Mouse (Mus musculus): Measurements from ENCODE around the gene Dab2ip. TPM values are rescaled to one million over a fixed set of nuclear protein-coding genes. Genes with fewer than 3 reads are reported as not detected.

The Dab2ip gene
- polyA plus RNA-seq, 1 experiment from 2014 or later: 9.1 TPM

DNA sequence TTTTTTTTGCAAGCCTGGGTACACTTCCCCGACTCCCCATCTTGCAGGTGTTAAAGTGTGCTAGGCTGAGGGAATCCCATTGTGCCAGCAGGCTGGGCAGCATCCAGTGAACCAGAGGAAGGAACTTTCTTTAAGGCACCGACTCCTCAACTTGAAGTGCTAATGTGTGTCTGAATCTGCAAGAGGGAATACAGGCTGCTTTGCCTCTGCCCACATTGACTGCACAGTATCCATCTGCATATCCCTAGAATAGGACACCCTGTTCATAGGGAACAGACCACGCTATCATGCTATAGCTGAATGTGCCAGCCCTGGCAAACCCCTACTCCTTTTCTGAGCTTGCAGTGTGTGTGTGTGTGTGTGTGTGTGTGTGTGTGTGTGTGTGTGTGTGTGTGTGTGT, 115.1 kb downstream of the Dab2ip start:
- no peak for ATAC-seq
- peaks cover 23% of the 10 kb centered on the region for H3K4me1 ChIP-seq (ENCODE audit: insufficient read depth)

DNA sequence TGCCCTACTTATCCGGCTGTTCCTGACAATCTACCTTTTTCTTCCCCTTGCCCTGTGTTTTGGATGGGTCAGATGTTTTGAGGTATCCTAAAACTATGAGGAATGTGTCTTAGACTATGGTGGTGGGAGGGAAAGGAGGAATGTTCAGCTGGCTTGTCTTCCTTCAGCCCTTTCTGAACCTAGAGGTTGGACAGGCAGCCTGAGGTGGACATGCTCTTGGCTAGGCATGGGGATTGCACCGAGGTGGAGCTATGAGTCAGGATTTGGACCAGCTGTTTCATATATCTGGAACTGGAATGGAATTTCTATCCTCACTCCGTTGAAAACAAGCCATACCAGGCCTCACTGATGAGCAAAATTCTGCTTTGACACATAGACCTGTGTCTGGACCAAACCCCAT, 115.9 kb downstream of the Dab2ip start:
- ATAC-seq (no peak), DNase-seq (no peak)
- no peaks in the 10 kb centered on the region for H3K36me3 ChIP-seq (replicated peaks; ENCODE audit: insufficient read depth, low read length)
- no peak overlapping the region for H3K9ac ChIP-seq (replicated peaks)
- H3K4me3 ChIP-seq (ENCODE audit: low read depth, low read length): no peak overlapping the region
- no peaks in the 10 kb centered on the region for H3K27me3 ChIP-seq (ENCODE audit: insufficient read depth, low read length)
- no peak overlapping the region for H3K27ac ChIP-seq (ENCODE audit: low read depth)
- 70% methylated on average over 3 of the region's 3 CpGs for WGBS (ENCODE audit: insufficient replicate concordance)
- TF ChIP-seq CTCF (IDR thresholded peaks at IDR 0.05; ENCODE audit: low read depth) (no peak), EP300 (IDR thresholded peaks at IDR 0.05; ENCODE audit: low read depth) (no peak)
- H3K9me3 ChIP-seq (ENCODE audit: low read length): no peaks in the 10 kb centered on the region
- H3K4me2 ChIP-seq (ENCODE audit: low read depth, low read length): no peak overlapping the region
- H3K4me1 ChIP-seq (ENCODE audit: insufficient read depth): peaks cover 31% of the 10 kb centered on the region

More for the DNA sequence above, 115.1 kb downstream of the Dab2ip start:
- H3K36me3 ChIP-seq (replicated peaks; ENCODE audit: insufficient read depth, low read length): no peaks in the 10 kb centered on the region
- TF ChIP-seq CTCF (IDR thresholded peaks at IDR 0.05; ENCODE audit: low read depth) (no peak), EP300 (IDR thresholded peaks at IDR 0.05; ENCODE audit: low read depth) (no peak)
- no peak overlapping the region for H3K27ac ChIP-seq (ENCODE audit: low read depth)
- H3K9ac ChIP-seq (replicated peaks): no peak overlapping the region
- no peaks in the 10 kb centered on the region for H3K27me3 ChIP-seq (ENCODE audit: insufficient read depth, low read length)
- WGBS (ENCODE audit: insufficient replicate concordance): 69% methylated on average over 3 of the region's 3 CpGs
- H3K9me3 ChIP-seq (ENCODE audit: low read length): no peaks in the 10 kb centered on the region
- no peak for DNase-seq
- no peak overlapping the region for H3K4me3 ChIP-seq (ENCODE audit: low read depth, low read length)
- H3K4me2 ChIP-seq (ENCODE audit: low read depth, low read length): no peak overlapping the region

DNA sequence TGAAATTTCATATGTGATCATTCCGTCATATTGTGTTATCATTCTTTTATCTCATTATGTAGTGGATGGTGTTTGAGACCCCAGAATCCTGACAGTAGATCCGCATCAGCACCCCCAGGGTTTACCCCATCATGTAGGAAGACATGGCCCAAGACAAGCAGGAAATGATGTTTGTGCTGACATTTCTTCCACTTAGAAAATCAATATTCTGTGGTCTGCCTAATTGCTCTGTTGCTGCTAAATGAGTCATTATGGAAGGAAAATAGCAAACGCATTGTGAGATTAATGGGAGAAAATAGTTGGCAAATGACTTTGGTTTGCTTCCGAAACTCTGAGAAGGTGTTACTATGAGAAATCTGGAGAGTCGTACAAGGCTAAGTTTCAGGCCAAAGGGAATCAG, 116.4 kb downstream of the Dab2ip start:
- Histone ChIP-seq H3K9me3 (ENCODE audit: low read length) (no peaks in the 10 kb centered on the region), H3K36me3 (replicated peaks; ENCODE audit: insufficient read depth, low read length) (no peaks in the 10 kb centered on the region), H3K4me2 (ENCODE audit: low read depth, low read length) (no peak overlapping the region), H3K4me3 (ENCODE audit: low read depth, low read length) (no peak overlapping the region), H3K27me3 (ENCODE audit: insufficient read depth, low read length) (no peaks in the 10 kb centered on the region), H3K9ac (replicated peaks) (no peak overlapping the region), H3K4me1 (ENCODE audit: insufficient read depth) (peaks cover 35% of the 10 kb centered on the region), H3K27ac (ENCODE audit: low read depth) (no peak overlapping the region)
- DNase-seq (no peak), ATAC-seq (no peak)
- no peak for TF ChIP-seq EP300 (IDR thresholded peaks at IDR 0.05; ENCODE audit: low read depth)
- TF ChIP-seq CTCF (IDR thresholded peaks at IDR 0.05; ENCODE audit: low read depth): no peak
- 78% methylated on average over 5 of the region's 5 CpGs for WGBS (ENCODE audit: insufficient replicate concordance)

GRCm38 (mm10) chr2:35676075-35676665, 118.1 kb downstream of the Dab2ip start:
- Histone ChIP-seq H3K36me3 (replicated peaks; ENCODE audit: insufficient read depth, low read length) (no peaks in the 10 kb centered on the region), H3K4me1 (ENCODE audit: insufficient read depth) (peaks cover 53% of the 10 kb centered on the region), H3K4me3 (ENCODE audit: low read depth, low read length) (no peak overlapping the region), H3K27me3 (ENCODE audit: insufficient read depth, low read length) (no peaks in the 10 kb centered on the region), H3K9me3 (ENCODE audit: low read length) (no peaks in the 10 kb centered on the region), H3K27ac (ENCODE audit: low read depth) (no peak overlapping the region), H3K4me2 (ENCODE audit: low read depth, low read length) (no peak overlapping the region), H3K9ac (replicated peaks) (peak overlapping the region; percentile 19; the same call in 1 of the 2 replicates)
- TF ChIP-seq EP300 (IDR thresholded peaks at IDR 0.05; ENCODE audit: low read depth) (no peak), CTCF (IDR thresholded peaks at IDR 0.05; ENCODE audit: low read depth) (no peak)
- no peak for ATAC-seq
- no peak for DNase-seq
- 31% methylated on average over 5 of the region's 5 CpGs for WGBS (ENCODE audit: insufficient replicate concordance)

DNA sequence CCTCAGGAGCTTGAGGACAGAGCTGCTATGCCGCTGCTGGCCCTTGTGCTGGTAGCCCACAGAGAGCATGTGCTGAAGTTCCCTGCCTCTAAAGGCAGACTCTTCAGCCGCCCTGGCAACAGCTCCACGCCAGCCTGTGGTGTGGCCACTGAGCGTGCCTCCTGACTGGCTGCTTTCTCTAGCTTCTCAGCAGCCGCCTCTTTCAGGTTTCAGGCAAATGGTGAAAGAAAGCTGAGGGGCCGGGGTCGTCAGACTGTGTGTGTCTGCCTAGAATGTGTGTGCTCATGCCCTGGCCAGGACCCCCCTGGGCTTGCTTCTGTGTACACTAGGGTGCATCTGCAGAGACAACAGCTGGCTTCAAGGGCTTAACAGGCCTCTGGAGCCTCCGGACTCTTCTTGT, 119.8 kb downstream of the Dab2ip start:
- ATAC-seq (no peak), DNase-seq (no peak)
- no peaks in the 10 kb centered on the region for H3K27me3 ChIP-seq (ENCODE audit: insufficient read depth, low read length)
- peaks cover 64% of the 10 kb centered on the region for H3K4me1 ChIP-seq (ENCODE audit: insufficient read depth)
- no peak for TF ChIP-seq EP300 (IDR thresholded peaks at IDR 0.05; ENCODE audit: low read depth)
- no peak for TF ChIP-seq CTCF (IDR thresholded peaks at IDR 0.05; ENCODE audit: low read depth)
- no peak overlapping the region for H3K27ac ChIP-seq (ENCODE audit: low read depth)
- no peak overlapping the region for H3K9ac ChIP-seq (replicated peaks)
- no peaks in the 10 kb centered on the region for H3K9me3 ChIP-seq (ENCODE audit: low read length)
- no peak overlapping the region for H3K4me2 ChIP-seq (ENCODE audit: low read depth, low read length)
- no peaks in the 10 kb centered on the region for H3K36me3 ChIP-seq (replicated peaks; ENCODE audit: insufficient read depth, low read length)
- 43% methylated on average over 8 of the region's 8 CpGs for WGBS (ENCODE audit: insufficient replicate concordance)
- no peak overlapping the region for H3K4me3 ChIP-seq (ENCODE audit: low read depth, low read length)

DNA sequence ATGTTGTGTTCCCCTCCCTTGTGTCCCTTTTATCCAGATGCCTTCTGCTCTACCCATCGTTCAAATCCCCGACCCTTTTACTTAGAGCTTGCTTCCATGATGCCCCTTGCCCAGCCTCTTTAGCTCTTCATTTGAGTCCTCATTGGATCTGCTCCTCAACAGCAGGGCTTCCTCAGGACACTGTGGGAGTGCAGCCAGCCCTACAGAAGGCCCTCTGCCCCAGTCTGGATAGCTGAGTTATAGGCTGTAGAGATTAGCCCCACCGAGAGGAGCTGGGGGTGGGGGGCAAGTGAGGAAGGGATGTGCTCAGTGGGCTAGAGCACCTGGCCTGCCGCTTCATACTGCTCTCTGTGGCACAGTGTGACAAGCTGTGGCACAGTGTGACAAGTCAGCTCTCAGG, 120.4 kb downstream of the Dab2ip start:
- TF ChIP-seq CTCF (IDR thresholded peaks at IDR 0.05; ENCODE audit: low read depth) (no peak), EP300 (IDR thresholded peaks at IDR 0.05; ENCODE audit: low read depth) (no peak)
- Histone ChIP-seq H3K9ac (replicated peaks) (no peak overlapping the region), H3K27me3 (ENCODE audit: insufficient read depth, low read length) (no peaks in the 10 kb centered on the region), H3K4me2 (ENCODE audit: low read depth, low read length) (no peak overlapping the region), H3K27ac (ENCODE audit: low read depth) (no peak overlapping the region), H3K9me3 (ENCODE audit: low read length) (no peaks in the 10 kb centered on the region), H3K36me3 (replicated peaks; ENCODE audit: insufficient read depth, low read length) (no peaks in the 10 kb centered on the region), H3K4me3 (ENCODE audit: low read depth, low read length) (no peak overlapping the region), H3K4me1 (ENCODE audit: insufficient read depth) (peaks cover 64% of the 10 kb centered on the region)
- 45% methylated on average over 4 of the region's 4 CpGs for WGBS (ENCODE audit: insufficient replicate concordance)
- no peak for ATAC-seq
- no peak for DNase-seq
